Mouse (Mus musculus) frontal cortex, postnatal 25 days (tissue): ENCODE measurements around the gene Tmod2.
"Not testable (repeated sequence)": the region's sequence is repeated elsewhere in the genome, so short reads cannot be mapped to it uniquely, and the experiment has no call there.

ENCODE experiments used
- DNase-seq, 2 experiments: peaks; one replicate each; pipeline ENCODE4 v3.0.0; 2022; ENCODE audit warnings: low spot score in 2 of 2

The Tmod2 gene

GRCm38 (mm10) chr9:75549010-75549409 lies 62.1 kb downstream of the Tmod2 start:
- no peak for DNase-seq

- DNase-seq, result no peak
Observed at GRCm38 (mm10) chr9:75546885-75547553, 64.1 kb downstream of the Tmod2 start.

- DNase-seq, result no peak
Observed at GRCm38 (mm10) chr9:75545514-75545913, 65.6 kb downstream of the Tmod2 start.

GRCm38 (mm10) chr9:75541497-75541896 lies 69.6 kb downstream of the Tmod2 start:
- DNase-seq, result no peak

- DNase-seq, result no peak
Observed at GRCm38 (mm10) chr9:75536422-75536821, 74.7 kb downstream of the Tmod2 start.

GRCm38 (mm10) chr9:75534431-75534962 lies 76.6 kb downstream of the Tmod2 start:
- DNase-seq, result no peak

- not testable (repeated sequence) for DNase-seq
Observed at GRCm38 (mm10) chr9:75532989-75533388, 78.1 kb downstream of the Tmod2 start.

GRCm38 (mm10) chr9:75532461-75532860 lies 78.7 kb downstream of the Tmod2 start:
- DNase-seq, result no peak

GRCm38 (mm10) chr9:75529358-75529757 lies 81.8 kb downstream of the Tmod2 start:
- DNase-seq, result no peak

GRCm38 (mm10) chr9:75528096-75528495 lies 83.0 kb downstream of the Tmod2 start:
- DNase-seq, result no peak

GRCm38 (mm10) chr9:75527368-75528059 lies 83.6 kb downstream of the Tmod2 start:
- no peak for DNase-seq

GRCm38 (mm10) chr9:75523646-75524045 lies 87.5 kb downstream of the Tmod2 start:
- DNase-seq, result no peak

GRCm38 (mm10) chr9:75522217-75522616 lies 88.9 kb downstream of the Tmod2 start:
- DNase-seq, result no peak

GRCm38 (mm10) chr9:75521788-75522187 lies 89.3 kb downstream of the Tmod2 start:
- DNase-seq, result no peak

GRCm38 (mm10) chr9:75520940-75521339 lies 90.2 kb downstream of the Tmod2 start:
- no peak for DNase-seq

- DNase-seq, result no peak
Observed at GRCm38 (mm10) chr9:75517751-75518150, 93.4 kb downstream of the Tmod2 start.
